Mouse (Mus musculus): ENCODE measurements around the gene Slc1a7.

- TF ChIP-seq POLR2A (IDR thresholded peaks at IDR 0.05; ENCODE audit: borderline replicate concordance, insufficient read depth, low read length) (no peak), CTCF (IDR thresholded peaks at IDR 0.05; ENCODE audit: borderline replicate concordance, insufficient read depth, low read depth, low read length) (no peak)
Measured at GRCm38 (mm10) chr4:108024641-108025040, 56.5 kb downstream of the Slc1a7 start.

Data from cerebellum, adult 2 months (tissue).